Mouse (Mus musculus) liver, adult 2 months (tissue): ENCODE results near the gene Sh3bp2.

ENCODE experiments used
- CTCF ChIP-seq: fragments of 200-500 bp; IDR thresholded peaks from 2 replicates; pipeline ENCODE4 v1.5.1; 2011; ENCODE audit warnings: low read depth, low read length, control low read depth
- POLR2A ChIP-seq: fragments of 200-500 bp; IDR thresholded peaks from 2 replicates; pipeline ENCODE4 v1.6.1; 2011; ENCODE audit warnings: low read length, control low read depth; ENCODE audit not compliant: insufficient read depth; ENCODE audit errors: extremely low read depth

GRCm38 (mm10) chr5:34550251-34550650 is 24.6 kb downstream of the Sh3bp2 start:
- TF ChIP-seq CTCF: no peak
- TF ChIP-seq POLR2A: no peak
